Mouse (Mus musculus) granulocyte monocyte progenitor cell, adult 5-6 weeks (primary cell): ENCODE results near the gene Dynlt1f. TPM values are rescaled to one million over a fixed set of nuclear protein-coding genes. Genes with fewer than 3 reads are reported as not detected.

Experiments
- total RNA-seq, 2 experiments: library from RNA; stranded (forward) in 1 of 2; stranded (reverse) in 1 of 2; fragments of 200-712, 200-1000 nt in 1 of 2; fragments of >200 nt in 1 of 2; fragmentation: Nextera tagmentation in 1 of 2; gene quantifications; 2 replicates each; pipeline ENCODE4 v1.2.3; 2014 to 2017

Dynlt1f gene
- total RNA-seq, 2 experiments from 2014 or later: 150 to 170 TPM

Other genes starting within 250 kb of the Dynlt1f start
- gene Dynlt1b, start 225.8 kb downstream of the Dynlt1f start, total RNA-seq (2014; fragmentation: Nextera tagmentation): 96.0 and 128 TPM in 2 replicates
- gene Dynlt1b, start 225.8 kb downstream of the Dynlt1f start, total RNA-seq (2017): 142 and 194 TPM in 2 replicates
- gene Dynlt1c, start 54.2 kb downstream of the Dynlt1f start, total RNA-seq (2014; fragmentation: Nextera tagmentation): 1.2 and 13.1 TPM in 2 replicates
- 3.2 and 5.4 TPM in 2 replicates for gene Dynlt1c, start 54.2 kb downstream of the Dynlt1f start, total RNA-seq (2017)
- gene Sytl3, start 3.2 kb upstream of the Dynlt1f start, total RNA-seq (2014; fragmentation: Nextera tagmentation): not detected in 2 replicates
- 0.21 and 0.60 TPM in 2 replicates for gene Sytl3, start 3.2 kb upstream of the Dynlt1f start, total RNA-seq (2017)
- 44.2 and 55.0 TPM in 2 replicates for gene Ezr, start 126.9 kb upstream of the Dynlt1f start, total RNA-seq (2014; fragmentation: Nextera tagmentation)
- 99.7 and 110 TPM in 2 replicates for gene Ezr, start 126.9 kb upstream of the Dynlt1f start, total RNA-seq (2017)